Mouse (Mus musculus) midbrain, embryonic 15.5 days (tissue): Measurements from ENCODE around the gene Lix1l. TPM values are rescaled to one million over a fixed set of nuclear protein-coding genes. Genes with fewer than 3 reads are reported as not detected.
"Not testable (repeated sequence)": the region's sequence is repeated elsewhere in the genome, so short reads cannot be mapped to it uniquely, and the experiment has no call there.

Experiments used
- ATAC-seq: fragments of 200-750 bp; cut with Nextera tagmentation; replicated peaks from 2 replicates; pipeline ENCODE4 v1.8.0; 2017; ENCODE audit warnings: moderate TSS enrichment
- H3K27ac ChIP-seq: fragments of 300-500 bp; sonication (generic); 2 replicates; pipeline ENCODE4 v1.5.1; 2015; ENCODE audit warnings: mild to moderate bottlenecking, inconsistent platforms
- H3K27me3 ChIP-seq: fragments of 300-500 bp; sonication (generic); replicated peaks from 2 replicates; pipeline ENCODE4 v1.6.1; 2015; ENCODE audit warnings: inconsistent platforms
- H3K36me3 ChIP-seq: fragments of 300-500 bp; sonication (generic); replicated peaks from 2 replicates; pipeline ENCODE4 v1.6.1; 2015; ENCODE audit warnings: inconsistent platforms
- H3K4me1 ChIP-seq: fragments of 300-500 bp; sonication (generic); 2 replicates; pipeline ENCODE4 v1.6.1; 2015; ENCODE audit warnings: inconsistent platforms
- H3K4me2 ChIP-seq: fragments of 300-500 bp; sonication (generic); 2 replicates; pipeline ENCODE4 v1.6.1; 2015; ENCODE audit warnings: inconsistent platforms, mild to moderate bottlenecking, moderate library complexity
- H3K4me3 ChIP-seq: fragments of 300-500 bp; sonication (generic); 2 replicates; pipeline ENCODE4 v1.5.1; 2015; ENCODE audit warnings: mild to moderate bottlenecking, inconsistent platforms
- H3K9ac ChIP-seq: fragments of 300-500 bp; sonication (generic); 2 replicates; pipeline ENCODE4 v1.6.1; 2015; ENCODE audit warnings: mild to moderate bottlenecking, inconsistent platforms
- H3K9me3 ChIP-seq: fragments of 300-500 bp; sonication (generic); 2 replicates; pipeline ENCODE4 v1.6.1; 2016; ENCODE audit warnings: inconsistent platforms
- WGBS: fragments of 180-500 bp; shearing (Covaris S2); methylation state at CpG from one replicate; pipeline ENCODE4 v1.1.7; 2015; ENCODE audit warnings: mixed read lengths; 5-methylcytosine and 5-hydroxymethylcytosine counted together
- polyA plus RNA-seq: library from polyadenylated mRNA; unstranded; fragments of >200 nt; fragmentation: Nextera tagmentation; extraction: Ambion mirVana; gene quantifications from 2 replicates; pipeline ENCODE4 v1.2.1, GENCODE M21; 2015

The Lix1l gene
- polyA plus RNA-seq, 1 experiment from 2014 or later = 3.9 TPM

GRCm38 (mm10) chr3:96662731-96663316 lies 61.9 kb downstream of the Lix1l start:
- peak overlapping the region; percentile 70 for H3K4me2 ChIP-seq

GRCm38 (mm10) chr3:96663432-96664239 lies 62.7 kb downstream of the Lix1l start:
- Histone ChIP-seq H3K9me3 (no peaks in the 10 kb centered on the region), H3K36me3 (no peaks in the 10 kb centered on the region), H3K9ac (peak overlapping the region; percentile 34; the same call in 1 of the 2 replicates), H3K4me1 (peaks cover 15% of the 10 kb centered on the region; the same call in 1 of the 2 replicates), H3K4me3 (peak overlapping the region; percentile 38), H3K27ac (peak overlapping the region; percentile 77), H3K27me3 (no peaks in the 10 kb centered on the region), H3K4me2 (peak overlapping the region; percentile 70)
- 7% methylated on average over 17 of the region's 18 CpGs for WGBS
- peak; percentile 87 for ATAC-seq

More at GRCm38 (mm10) chr3:96662731-96663316, 61.9 kb downstream of the Lix1l start:
- Histone ChIP-seq H3K27ac (peak overlapping the region; percentile 77; the same call in 1 of the 2 replicates), H3K4me1 (peaks cover 15% of the 10 kb centered on the region; the same call in 1 of the 2 replicates), H3K4me3 (peak overlapping the region; percentile 38; the same call in 1 of the 2 replicates), H3K27me3 (no peaks in the 10 kb centered on the region), H3K36me3 (no peaks in the 10 kb centered on the region), H3K9ac (peak overlapping the region; percentile 34; the same call in 1 of the 2 replicates), H3K9me3 (no peaks in the 10 kb centered on the region)
- WGBS = 47% methylated on average over 8 of the region's 8 CpGs
- peak; percentile 3; the same call in 1 of the 2 replicates for ATAC-seq

- H3K4me2 ChIP-seq, H3K27me3 ChIP-seq, H3K36me3 ChIP-seq, H3K27ac ChIP-seq, H3K4me3 ChIP-seq, H3K9ac ChIP-seq, ATAC-seq, H3K9me3 ChIP-seq: not testable (repeated sequence)
- WGBS = 93% methylated on average over 7 of the region's 7 CpGs
- peaks cover 20% of the 10 kb centered on the region for H3K4me1 ChIP-seq
Observed at GRCm38 (mm10) chr3:96665732-96666363, 64.9 kb downstream of the Lix1l start.

GRCm38 (mm10) chr3:96666916-96667315 lies 66.0 kb downstream of the Lix1l start:
- ATAC-seq = no peak
- H3K4me1 ChIP-seq = peaks cover 20% of the 10 kb centered on the region
- H3K27ac ChIP-seq = no peak overlapping the region
- no peaks in the 10 kb centered on the region for H3K9me3 ChIP-seq
- H3K4me2 ChIP-seq = no peak overlapping the region
- 92% methylated on average over 5 of the region's 5 CpGs for WGBS
- no peak overlapping the region for H3K4me3 ChIP-seq
- no peak overlapping the region for H3K9ac ChIP-seq
- no peaks in the 10 kb centered on the region for H3K36me3 ChIP-seq
- peaks cover 2% of the 10 kb centered on the region; the same call in 1 of the 2 replicates for H3K27me3 ChIP-seq

- peaks cover 2% of the 10 kb centered on the region; the same call in 1 of the 2 replicates for H3K27me3 ChIP-seq
- peaks cover 20% of the 10 kb centered on the region for H3K4me1 ChIP-seq
- 30% methylated on average over 1 of the region's 1 CpGs for WGBS
- H3K36me3 ChIP-seq = no peaks in the 10 kb centered on the region
- H3K4me3 ChIP-seq = no peak overlapping the region
- H3K27ac ChIP-seq = no peak overlapping the region
- no peak overlapping the region for H3K9ac ChIP-seq
- H3K4me2 ChIP-seq = no peak overlapping the region
- no peaks in the 10 kb centered on the region for H3K9me3 ChIP-seq
- ATAC-seq = no peak
Observed at GRCm38 (mm10) chr3:96667316-96667715, 66.4 kb downstream of the Lix1l start.

- no peak for ATAC-seq
- Histone ChIP-seq H3K4me1 (peaks cover 11% of the 10 kb centered on the region; the same call in 1 of the 2 replicates), H3K36me3 (no peaks in the 10 kb centered on the region), H3K4me2 (no peak overlapping the region), H3K9me3 (no peaks in the 10 kb centered on the region), H3K9ac (no peak overlapping the region), H3K27ac (no peak overlapping the region), H3K4me3 (no peak overlapping the region), H3K27me3 (peaks cover 2% of the 10 kb centered on the region; the same call in 1 of the 2 replicates)
- WGBS = 94% methylated on average over 5 of the region's 5 CpGs
Observed at GRCm38 (mm10) chr3:96668424-96669067, 67.6 kb downstream of the Lix1l start.

GRCm38 (mm10) chr3:96669727-96670468 lies 68.9 kb downstream of the Lix1l start, which contains the start of gene Ankrd35:
Gene Ankrd35 (plus strand): TSS chr3:96670131.
- peak within 1 kb of the TSS; percentile 34 for H3K9ac ChIP-seq
- peak within 1 kb of the TSS; percentile 47 for H3K4me3 ChIP-seq
- H3K27ac ChIP-seq = no peak within 1 kb of the TSS
- H3K4me2 ChIP-seq = peak within 1 kb of the TSS; percentile 58
- H3K4me1 ChIP-seq = peaks cover 5% of the 10 kb centered on the region; the same call in 1 of the 2 replicates
- 5% methylated on average over 35 of the region's 35 CpGs for WGBS
- H3K36me3 ChIP-seq = no peaks in the 10 kb centered on the region
- peak; percentile 94 for ATAC-seq
- H3K9me3 ChIP-seq = no peaks in the 10 kb centered on the region
- H3K27me3 ChIP-seq = peaks cover 2% of the 10 kb centered on the region; the same call in 1 of the 2 replicates

- Histone ChIP-seq H3K9me3 (no peaks in the 10 kb centered on the region), H3K27ac (no peak overlapping the region), H3K4me2 (no peak overlapping the region), H3K27me3 (peaks cover 2% of the 10 kb centered on the region; the same call in 1 of the 2 replicates), H3K36me3 (no peaks in the 10 kb centered on the region), H3K4me3 (no peak overlapping the region), H3K9ac (no peak overlapping the region), H3K4me1 (peaks cover 5% of the 10 kb centered on the region; the same call in 1 of the 2 replicates)
- 93% methylated on average over 5 of the region's 5 CpGs for WGBS
- ATAC-seq = no peak
Observed at GRCm38 (mm10) chr3:96671519-96671918, 70.6 kb downstream of the Lix1l start.

- Histone ChIP-seq H3K4me3 (no peak overlapping the region), H3K27ac (no peak overlapping the region), H3K4me1 (peaks cover 5% of the 10 kb centered on the region; the same call in 1 of the 2 replicates), H3K4me2 (no peak overlapping the region), H3K36me3 (no peaks in the 10 kb centered on the region), H3K9ac (no peak overlapping the region), H3K9me3 (no peaks in the 10 kb centered on the region), H3K27me3 (peaks cover 2% of the 10 kb centered on the region; the same call in 1 of the 2 replicates)
- WGBS = 71% methylated on average over 4 of the region's 4 CpGs
- no peak for ATAC-seq
Observed at GRCm38 (mm10) chr3:96673514-96673913, 72.6 kb downstream of the Lix1l start.

GRCm38 (mm10) chr3:96674442-96674841 lies 73.5 kb downstream of the Lix1l start:
- no peak overlapping the region for H3K4me3 ChIP-seq
- H3K36me3 ChIP-seq = no peaks in the 10 kb centered on the region
- WGBS = 73% methylated on average over 8 of the region's 8 CpGs
- no peak overlapping the region for H3K4me2 ChIP-seq
- H3K27ac ChIP-seq = no peak overlapping the region
- H3K4me1 ChIP-seq = peaks cover 5% of the 10 kb centered on the region; the same call in 1 of the 2 replicates
- no peak overlapping the region for H3K9ac ChIP-seq
- peaks cover 2% of the 10 kb centered on the region; the same call in 1 of the 2 replicates for H3K27me3 ChIP-seq
- ATAC-seq = no peak
- H3K9me3 ChIP-seq = no peaks in the 10 kb centered on the region

GRCm38 (mm10) chr3:96675171-96675570 lies 74.2 kb downstream of the Lix1l start:
- Histone ChIP-seq H3K4me2 (no peak overlapping the region), H3K4me3 (no peak overlapping the region), H3K4me1 (peaks cover 9% of the 10 kb centered on the region; the same call in 1 of the 2 replicates), H3K27ac (no peak overlapping the region), H3K36me3 (no peaks in the 10 kb centered on the region), H3K9ac (no peak overlapping the region), H3K27me3 (peaks cover 2% of the 10 kb centered on the region; the same call in 1 of the 2 replicates), H3K9me3 (no peaks in the 10 kb centered on the region)
- 89% methylated on average over 3 of the region's 3 CpGs for WGBS
- no peak for ATAC-seq
